Mouse (Mus musculus) yolk sac, embryonic 10.5 days (tissue): ENCODE data around the gene Insm1.

Experiments
- DNase-seq: peaks from one replicate; pipeline ENCODE4 v3.0.0-alpha.2; 2017; ENCODE audit warnings: low spot score

Gene Insm1

GRCm38 (mm10) chr2:146262966-146263365, 41.2 kb downstream of the Insm1 start:
- DNase-seq: no peak

- no peak for DNase-seq
Observed at GRCm38 (mm10) chr2:146265045-146265444, 43.3 kb downstream of the Insm1 start.

- no peak for DNase-seq
Observed at GRCm38 (mm10) chr2:146266539-146266938, 44.8 kb downstream of the Insm1 start.
